Mouse (Mus musculus) stomach, postnatal 0 days (tissue): ENCODE measurements around the gene Chit1.
A peak's percentile ranks its signal among the peaks of the same experiment; 100 is the strongest.

Source experiments
- CTCF ChIP-seq: IDR thresholded peaks from 2 replicates; pipeline ENCODE4 v1.5.1; 2016; ENCODE audit warnings: antibody characterized with exemption, low read depth, mild to moderate bottlenecking, moderate library complexity
- EP300 ChIP-seq: optimal IDR thresholded peaks from 2 replicates; pipeline ENCODE3; 2016; ENCODE audit warnings: antibody characterized with exemption

- peak; percentile 22; the same call in 1 of the 2 replicates for TF ChIP-seq CTCF
- no peak for TF ChIP-seq EP300
Observed at GRCm38 (mm10) chr1:134074184-134074583, 36.9 kb upstream of the Chit1 start.
